Mouse (Mus musculus) midbrain, embryonic 15.5 days (tissue): ENCODE data around the gene Gemin7. TPM values are rescaled to one million over a fixed set of nuclear protein-coding genes. Genes with fewer than 3 reads are reported as not detected.
A peak's percentile ranks its signal among the peaks of the same experiment; 100 is the strongest.
"Not testable (repeated sequence)": the region's sequence is repeated elsewhere in the genome, so short reads cannot be mapped to it uniquely, and the experiment has no call there.

Source experiments
- ATAC-seq: fragments of 200-750 bp; cut with Nextera tagmentation; replicated peaks from 2 replicates; pipeline ENCODE4 v1.8.0; 2017; ENCODE audit warnings: moderate TSS enrichment
- H3K27ac ChIP-seq: fragments of 300-500 bp; sonication (generic); 2 replicates; pipeline ENCODE4 v1.5.1; 2015; ENCODE audit warnings: mild to moderate bottlenecking, inconsistent platforms
- H3K27me3 ChIP-seq: fragments of 300-500 bp; sonication (generic); replicated peaks from 2 replicates; pipeline ENCODE4 v1.6.1; 2015; ENCODE audit warnings: inconsistent platforms
- H3K36me3 ChIP-seq: fragments of 300-500 bp; sonication (generic); replicated peaks from 2 replicates; pipeline ENCODE4 v1.6.1; 2015; ENCODE audit warnings: inconsistent platforms
- H3K4me1 ChIP-seq: fragments of 300-500 bp; sonication (generic); 2 replicates; pipeline ENCODE4 v1.6.1; 2015; ENCODE audit warnings: inconsistent platforms
- H3K4me2 ChIP-seq: fragments of 300-500 bp; sonication (generic); 2 replicates; pipeline ENCODE4 v1.6.1; 2015; ENCODE audit warnings: inconsistent platforms, mild to moderate bottlenecking, moderate library complexity
- H3K4me3 ChIP-seq: fragments of 300-500 bp; sonication (generic); 2 replicates; pipeline ENCODE4 v1.5.1; 2015; ENCODE audit warnings: mild to moderate bottlenecking, inconsistent platforms
- H3K9ac ChIP-seq: fragments of 300-500 bp; sonication (generic); 2 replicates; pipeline ENCODE4 v1.6.1; 2015; ENCODE audit warnings: mild to moderate bottlenecking, inconsistent platforms
- H3K9me3 ChIP-seq: fragments of 300-500 bp; sonication (generic); 2 replicates; pipeline ENCODE4 v1.6.1; 2016; ENCODE audit warnings: inconsistent platforms
- WGBS: fragments of 180-500 bp; shearing (Covaris S2); methylation state at CpG from one replicate; pipeline ENCODE4 v1.1.7; 2015; ENCODE audit warnings: mixed read lengths; 5-methylcytosine and 5-hydroxymethylcytosine counted together
- polyA plus RNA-seq: library from polyadenylated mRNA; unstranded; fragments of >200 nt; fragmentation: Nextera tagmentation; extraction: Ambion mirVana; gene quantifications from 2 replicates; pipeline ENCODE4 v1.2.1, GENCODE M21; 2015

Gene Gemin7
- 142 and 155 TPM in 2 replicates for polyA plus RNA-seq

DNA sequence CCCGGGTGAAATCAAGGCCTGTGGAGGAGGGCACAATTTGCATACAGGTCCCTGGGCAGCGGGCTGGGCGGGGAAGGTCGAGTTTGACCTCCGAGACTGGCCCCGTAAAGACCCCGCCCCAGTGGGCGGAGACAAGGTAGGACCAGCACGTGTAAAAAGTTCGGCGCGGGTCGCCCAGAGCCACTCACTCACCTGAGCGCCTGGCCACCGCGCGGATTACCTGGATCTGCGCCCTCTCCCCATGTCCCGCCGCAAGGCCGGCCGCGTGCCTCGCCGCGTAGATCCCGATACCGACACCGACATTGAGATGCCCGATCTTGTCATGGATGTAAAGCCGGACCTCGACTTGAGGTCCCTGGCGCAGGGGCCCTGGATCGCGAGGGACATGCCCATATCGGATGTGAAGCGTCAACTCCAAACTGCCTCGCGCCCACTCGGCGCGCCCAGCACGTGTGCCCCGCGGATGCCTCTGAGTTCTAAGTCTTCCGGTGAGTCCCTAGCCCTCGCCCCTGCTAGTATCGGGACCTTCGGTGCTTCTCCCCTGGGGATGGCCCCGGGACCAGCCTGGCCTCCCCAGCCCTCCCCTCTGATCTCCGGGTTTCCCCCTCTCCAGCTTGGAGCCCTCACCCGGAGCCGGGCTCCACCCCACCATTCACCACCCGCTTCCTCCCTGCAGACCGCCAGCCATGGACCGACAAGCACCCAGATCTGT is at the start of gene Gemin7, which contains the start of gene Zfp296:
Gene Gemin7, minus strand, starts transcription at position 455 of the 712 bp plus-strand sequence.
Gene Zfp296, plus strand, starts transcription at position 147 of the 712 bp plus-strand sequence.
- ATAC-seq = no peak
- peaks cover 22% of the 10 kb centered on the region for H3K4me1 ChIP-seq
- peak within 1 kb of the TSS; percentile 42 for H3K4me2 ChIP-seq
- H3K4me3 ChIP-seq = peak within 1 kb of the TSS; percentile 16
- H3K9me3 ChIP-seq = no peaks in the 10 kb centered on the region
- H3K27ac ChIP-seq = no peak within 1 kb of the TSS
- H3K9ac ChIP-seq = no peak within 1 kb of the TSS
- H3K27me3 ChIP-seq = peaks cover 45% of the 10 kb centered on the region
- 1% methylated on average over 54 of the region's 56 CpGs for WGBS
- peaks cover 16% of the 10 kb centered on the region for H3K36me3 ChIP-seq

DNA sequence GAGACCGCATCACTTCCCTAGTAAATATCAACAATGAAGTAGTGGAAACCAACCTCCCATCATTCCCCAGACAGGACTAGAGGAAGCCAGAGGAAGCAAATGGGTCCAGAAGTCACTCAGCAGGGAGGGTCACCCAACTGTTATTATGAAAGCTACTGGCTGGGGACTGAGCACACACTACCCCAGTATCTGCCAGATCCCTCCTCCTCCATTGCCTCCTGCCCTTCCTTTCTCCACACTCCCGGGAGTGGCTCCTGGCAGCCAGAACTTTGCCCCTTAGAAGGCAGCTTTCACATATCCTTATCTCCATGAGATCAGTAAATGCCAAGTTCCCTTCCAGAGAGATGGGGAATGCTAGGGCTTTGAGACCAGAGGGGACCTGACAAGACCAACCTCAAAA is 46.0 kb upstream of the Gemin7 start:
- H3K9me3 ChIP-seq = no peaks in the 10 kb centered on the region
- ATAC-seq = no peak
- 85% methylated on average over 2 of the region's 2 CpGs for WGBS
- no peak overlapping the region for H3K9ac ChIP-seq
- H3K27me3 ChIP-seq = 0 out of 2 replicates have a peak, but pooled peaks cover 2% of the 10 kb centered on the region
- no peak overlapping the region for H3K27ac ChIP-seq
- H3K4me1 ChIP-seq = peaks cover 17% of the 10 kb centered on the region
- H3K36me3 ChIP-seq = no peaks in the 10 kb centered on the region
- no peak overlapping the region for H3K4me2 ChIP-seq
- no peak overlapping the region for H3K4me3 ChIP-seq

DNA sequence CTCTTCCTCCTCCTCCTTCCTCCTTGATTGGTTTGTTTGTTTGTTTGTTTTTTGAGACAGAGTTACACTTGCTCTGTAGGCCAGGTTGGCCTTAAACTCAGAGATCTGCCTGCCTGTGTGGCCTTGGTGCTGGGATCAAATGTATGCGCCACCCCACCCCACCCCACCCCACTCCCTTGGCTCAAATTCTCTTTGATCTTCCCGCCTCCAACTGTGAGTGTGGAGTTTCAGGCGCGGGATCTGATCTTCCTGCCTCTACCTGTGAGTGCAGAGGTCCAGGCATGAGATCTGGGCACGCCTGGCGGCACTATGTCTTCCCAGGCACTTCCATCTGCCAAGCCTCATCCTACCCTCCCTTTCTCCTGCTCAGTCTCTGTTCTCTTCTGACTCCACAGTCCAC is 44.8 kb upstream of the Gemin7 start:
- Histone ChIP-seq H3K36me3 (no peaks in the 10 kb centered on the region), H3K4me3 (no peak overlapping the region), H3K27ac (no peak overlapping the region), H3K4me2 (no peak overlapping the region), H3K9me3 (no peaks in the 10 kb centered on the region), H3K9ac (no peak overlapping the region), H3K4me1 (0 out of 2 replicates have a peak, but pooled peaks cover 9% of the 10 kb centered on the region), H3K27me3 (0 out of 2 replicates have a peak, but pooled peaks cover 2% of the 10 kb centered on the region)
- 43% methylated on average over 6 of the region's 6 CpGs for WGBS
- ATAC-seq = no peak

DNA sequence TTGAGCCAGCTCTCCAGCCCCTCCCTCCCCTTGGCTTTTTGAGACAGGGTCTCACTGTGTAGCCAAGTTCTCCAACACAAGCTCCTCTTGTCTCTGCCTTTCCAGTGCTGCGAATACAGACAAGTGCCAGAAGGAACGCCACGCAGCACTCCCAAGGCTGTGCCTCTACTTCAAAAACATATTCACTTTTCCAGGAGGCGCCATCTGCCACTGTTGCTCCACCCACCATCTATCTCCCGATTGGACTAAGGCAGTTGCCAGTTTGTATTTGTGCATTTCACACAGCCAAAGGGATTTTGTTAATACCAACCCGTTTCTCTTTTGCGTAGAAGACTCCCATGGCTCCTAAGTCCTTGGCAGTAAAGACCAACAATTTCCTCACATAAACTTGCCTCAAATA is 43.4 kb upstream of the Gemin7 start:
- H3K4me3 ChIP-seq = no peak overlapping the region
- H3K27me3 ChIP-seq = 0 out of 2 replicates have a peak, but pooled peaks cover 2% of the 10 kb centered on the region
- no peaks in the 10 kb centered on the region for H3K9me3 ChIP-seq
- ATAC-seq = no peak
- no peaks in the 10 kb centered on the region for H3K36me3 ChIP-seq
- no peak overlapping the region for H3K27ac ChIP-seq
- no peak overlapping the region for H3K9ac ChIP-seq
- no peak overlapping the region for H3K4me2 ChIP-seq
- H3K4me1 ChIP-seq = 0 out of 2 replicates have a peak, but pooled peaks cover 9% of the 10 kb centered on the region
- 87% methylated on average over 7 of the region's 7 CpGs for WGBS

DNA sequence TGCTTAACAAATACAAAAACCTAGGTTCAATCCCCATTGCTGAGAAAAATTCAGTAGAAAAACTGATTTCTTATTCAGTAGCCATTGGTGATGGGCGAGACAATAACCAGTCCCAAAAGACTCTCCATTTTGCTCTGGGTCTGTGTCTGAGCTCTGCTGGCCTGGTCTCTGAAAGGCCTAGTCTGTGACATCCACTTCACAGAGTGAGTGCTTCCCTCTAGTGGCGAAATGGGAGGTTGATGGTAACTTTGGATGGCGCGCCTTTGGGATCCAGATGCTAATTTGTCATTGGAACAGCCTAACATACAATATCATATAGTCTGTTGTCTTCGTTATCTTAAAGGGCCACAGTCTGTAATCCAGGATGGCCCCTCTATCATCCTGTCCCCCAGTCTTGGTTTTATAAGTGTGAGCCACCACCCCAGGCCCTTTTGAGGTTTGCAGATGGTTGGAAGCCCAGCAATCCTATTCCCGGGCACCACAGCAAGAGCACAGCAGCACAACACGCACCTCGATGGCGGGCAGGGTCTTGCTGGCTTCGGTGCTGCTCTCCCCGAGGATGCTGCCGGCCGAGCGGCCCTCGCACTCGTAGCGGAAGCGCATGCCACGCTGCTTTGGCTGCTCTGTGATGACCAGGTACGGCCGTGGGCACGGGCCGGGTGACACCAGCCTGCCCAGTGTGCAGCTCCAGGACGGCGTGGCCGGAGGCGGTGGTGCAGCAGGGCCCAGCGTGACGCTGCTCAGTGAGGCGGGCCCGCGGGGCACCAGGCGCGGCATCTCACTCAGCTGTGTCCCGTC is 41.8 kb upstream of the Gemin7 start:
- peak overlapping the region; percentile 51 for H3K4me2 ChIP-seq
- 3% methylated on average over 35 of the region's 35 CpGs for WGBS
- 0 out of 2 replicates have a peak, but pooled peaks cover 2% of the 10 kb centered on the region for H3K27me3 ChIP-seq
- no peaks in the 10 kb centered on the region for H3K9me3 ChIP-seq
- peak overlapping the region; percentile 60 for H3K27ac ChIP-seq
- 0 out of 2 replicates have a peak, but pooled peaks cover 9% of the 10 kb centered on the region for H3K4me1 ChIP-seq
- H3K36me3 ChIP-seq = no peaks in the 10 kb centered on the region
- H3K9ac ChIP-seq = peak overlapping the region; percentile 38
- H3K4me3 ChIP-seq = peak overlapping the region; percentile 32
- peak; percentile 88 for ATAC-seq

DNA sequence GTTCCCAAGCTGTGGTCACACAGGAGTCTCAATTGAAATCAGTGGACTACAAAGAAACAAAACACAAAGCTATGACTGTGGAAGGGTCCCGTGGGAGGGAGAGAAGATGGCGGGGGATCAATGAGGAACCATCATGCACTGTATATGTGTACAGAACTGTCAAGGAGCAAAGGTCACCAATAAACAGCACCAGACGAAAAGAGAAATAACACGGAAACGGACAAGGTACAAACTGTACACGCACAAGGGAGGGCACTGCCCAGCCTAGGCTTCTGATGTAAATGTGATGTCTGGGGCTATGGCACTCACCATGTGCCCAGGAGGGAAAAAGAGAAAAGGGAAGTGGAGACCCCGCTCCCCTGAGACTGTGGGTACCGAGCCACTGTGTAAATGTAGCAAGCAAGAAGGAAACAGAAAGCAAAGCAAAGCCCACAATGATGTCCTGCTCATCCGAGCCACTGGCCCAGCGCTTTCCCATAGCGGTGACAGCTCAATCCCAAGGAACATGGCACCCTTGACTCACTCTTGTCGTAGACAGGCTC is 37.7 kb upstream of the Gemin7 start:
- Histone ChIP-seq H3K36me3 (no peaks in the 10 kb centered on the region), H3K4me1 (0 out of 2 replicates have a peak, but pooled peaks cover 9% of the 10 kb centered on the region), H3K27me3 (0 out of 2 replicates have a peak, but pooled peaks cover 2% of the 10 kb centered on the region), H3K4me2 (no peak overlapping the region), H3K27ac (no peak overlapping the region), H3K9ac (no peak overlapping the region), H3K9me3 (no peaks in the 10 kb centered on the region), H3K4me3 (no peak overlapping the region)
- ATAC-seq = no peak
- WGBS = 89% methylated on average over 12 of the region's 12 CpGs

DNA sequence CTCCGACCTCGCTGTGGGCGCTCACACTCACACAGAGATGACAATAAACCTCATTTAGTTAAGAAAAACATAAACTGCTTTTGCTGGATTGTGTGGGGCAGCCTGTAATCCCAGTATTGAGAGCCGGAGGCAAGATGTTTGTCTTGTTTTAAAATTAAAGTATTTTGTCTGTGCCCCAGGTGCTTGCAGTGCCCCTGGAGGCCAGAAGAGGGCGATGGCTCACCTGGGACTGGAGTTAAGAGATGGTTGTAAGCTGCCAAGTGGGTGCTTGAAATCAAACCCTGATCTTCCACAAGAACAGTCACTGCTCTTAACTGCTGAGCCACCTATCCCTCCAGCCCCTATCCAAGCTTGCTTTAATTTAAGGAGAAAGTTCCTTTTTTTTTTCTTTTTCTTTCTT is 33.6 kb upstream of the Gemin7 start:
- H3K9ac ChIP-seq = no peak overlapping the region
- H3K4me1 ChIP-seq = no peaks in the 10 kb centered on the region
- 79% methylated on average over 5 of the region's 5 CpGs for WGBS
- H3K9me3 ChIP-seq = no peaks in the 10 kb centered on the region
- no peaks in the 10 kb centered on the region for H3K27me3 ChIP-seq
- H3K4me2 ChIP-seq = no peak overlapping the region
- H3K4me3 ChIP-seq = no peak overlapping the region
- no peak for ATAC-seq
- H3K27ac ChIP-seq = no peak overlapping the region
- H3K36me3 ChIP-seq = no peaks in the 10 kb centered on the region

GRCm38 (mm10) chr7:19609641-19610332 is 32.4 kb upstream of the Gemin7 start:
- no peak for ATAC-seq
- WGBS = 92% methylated on average over 12 of the region's 12 CpGs
- no peaks in the 10 kb centered on the region for H3K9me3 ChIP-seq
- H3K9ac ChIP-seq = no peak overlapping the region
- no peaks in the 10 kb centered on the region for H3K36me3 ChIP-seq
- no peak overlapping the region for H3K4me2 ChIP-seq
- H3K27me3 ChIP-seq = no peaks in the 10 kb centered on the region
- H3K27ac ChIP-seq = no peak overlapping the region
- no peaks in the 10 kb centered on the region for H3K4me1 ChIP-seq
- H3K4me3 ChIP-seq = no peak overlapping the region

DNA sequence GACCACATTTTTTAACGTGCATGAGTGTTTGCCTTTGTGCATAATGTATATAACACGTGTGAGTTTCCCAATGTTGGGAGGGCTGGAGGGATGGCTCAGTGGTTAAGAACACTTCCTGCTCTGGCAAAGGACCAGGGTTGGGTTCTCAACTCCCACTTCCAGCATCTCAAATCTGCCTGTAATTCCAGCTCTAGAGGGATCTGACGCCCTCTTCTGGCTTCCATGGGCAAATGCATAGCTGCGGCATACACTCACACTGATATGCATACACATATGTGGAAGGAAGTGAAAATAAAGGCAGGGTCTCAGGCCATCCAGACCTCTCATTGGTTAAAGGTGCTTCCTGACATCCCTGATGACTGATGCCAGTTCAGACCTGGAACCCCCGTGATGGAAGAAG is 29.9 kb upstream of the Gemin7 start:
- 80% methylated on average over 5 of the region's 5 CpGs for WGBS
- H3K9ac ChIP-seq = no peak overlapping the region

DNA sequence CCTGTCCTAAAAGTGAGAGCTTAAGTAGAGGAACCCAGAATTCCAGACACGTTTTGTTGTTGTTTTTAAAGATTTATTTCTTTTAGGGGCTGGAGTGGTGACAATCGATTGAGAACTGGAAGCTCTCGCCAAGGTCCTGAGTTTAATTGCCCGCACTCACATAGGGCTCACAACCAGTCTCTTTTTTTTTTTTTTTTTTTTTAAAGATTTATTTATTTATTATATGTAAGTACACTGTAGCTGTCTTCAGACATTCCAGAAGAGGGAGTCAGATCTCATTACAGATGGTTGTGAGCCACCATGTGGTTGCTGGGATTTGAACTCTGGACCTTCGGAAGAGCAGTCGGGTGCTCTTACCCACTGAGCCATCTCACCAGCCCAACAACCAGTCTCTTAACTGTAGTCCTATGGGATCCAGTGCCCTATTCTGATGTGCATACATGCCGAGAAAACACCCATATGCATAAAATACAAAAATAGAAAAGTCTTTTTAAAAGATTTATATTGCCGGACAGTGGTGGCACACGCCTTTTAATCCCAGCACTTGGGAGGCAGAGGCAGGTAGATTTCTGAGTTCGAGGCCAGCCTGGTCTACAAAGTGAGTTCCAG is 27.3 kb upstream of the Gemin7 start:
- not testable (repeated sequence) for ATAC-seq, H3K9me3 ChIP-seq, H3K36me3 ChIP-seq, H3K27me3 ChIP-seq
- Histone ChIP-seq H3K9ac (peak overlapping the region; percentile 99), H3K4me3 (peak overlapping the region; percentile 100), H3K4me1 (peaks cover 34% of the 10 kb centered on the region), H3K27ac (peak overlapping the region; percentile 79; the same call in 1 of the 2 replicates), H3K4me2 (peak overlapping the region; percentile 93)
- 60% methylated on average over 10 of the region's 10 CpGs for WGBS

More for the DNA sequence above, 29.9 kb upstream of the Gemin7 start:
- no peak overlapping the region for H3K4me3 ChIP-seq
- no peak overlapping the region for H3K4me2 ChIP-seq
- H3K27me3 ChIP-seq = no peaks in the 10 kb centered on the region
- peaks cover 15% of the 10 kb centered on the region for H3K4me1 ChIP-seq
- H3K9me3 ChIP-seq = no peaks in the 10 kb centered on the region
- no peaks in the 10 kb centered on the region for H3K36me3 ChIP-seq
- no peak overlapping the region for H3K27ac ChIP-seq
- ATAC-seq = no peak

- peak within 1 kb of the TSS; percentile 93 for H3K4me2 ChIP-seq
- H3K9me3 ChIP-seq = no peaks in the 10 kb centered on the region
- peak within 1 kb of the TSS; percentile 79 for H3K27ac ChIP-seq
- peak within 1 kb of the TSS; percentile 100 for H3K4me3 ChIP-seq
- H3K36me3 ChIP-seq = 0 out of 2 replicates have a peak, but pooled peaks cover 4% of the 10 kb centered on the region
- peak within 1 kb of the TSS; percentile 99 for H3K9ac ChIP-seq
- peaks cover 35% of the 10 kb centered on the region for H3K4me1 ChIP-seq
- no peaks in the 10 kb centered on the region for H3K27me3 ChIP-seq
- ATAC-seq = peak; percentile 92
- WGBS = 2% methylated on average over 56 of the region's 57 CpGs
Measured at GRCm38 (mm10) chr7:19603849-19604605, 26.6 kb upstream of the Gemin7 start, which contains the start of gene Clasrp. Gene Clasrp, minus strand, starts transcription at chr7:19604486.
